Mouse (Mus musculus): ENCODE results near the gene Pamr1. TPM values are rescaled to one million over a fixed set of nuclear protein-coding genes. Genes with fewer than 3 reads are reported as not detected.

Gene Pamr1
- 0.79 and 0.86 TPM in 2 replicates for polyA plus RNA-seq (2015; fragmentation: Nextera tagmentation; extraction: Ambion mirVana)

GRCm38 (mm10) chr2:102549611-102550266 lies at the start of gene Pamr1:
Gene Pamr1, plus strand, starts transcription at chr2:102550012.
- H3K4me2 ChIP-seq, result peak within 1 kb of the TSS; percentile 81
- WGBS, result 3% methylated on average over 26 of the region's 26 CpGs
- H3K4me1 ChIP-seq, result peaks cover 11% of the 10 kb centered on the region
- H3K4me3 ChIP-seq, result peak within 1 kb of the TSS; percentile 43
- no peaks in the 10 kb centered on the region for H3K36me3 ChIP-seq (ENCODE audit: poor library complexity, severe bottlenecking)
- no peaks in the 10 kb centered on the region for H3K9me3 ChIP-seq (replicated peaks)
- H3K27me3 ChIP-seq, result peaks cover 20% of the 10 kb centered on the region
- peak within 1 kb of the TSS; percentile 65 for H3K9ac ChIP-seq
- peak; percentile 58 for ATAC-seq
- no peak within 1 kb of the TSS for H3K27ac ChIP-seq

- no peaks in the 10 kb centered on the region for H3K27me3 ChIP-seq
- no peak for ATAC-seq
Measured at GRCm38 (mm10) chr2:102507633-102508032, 42.2 kb upstream of the Pamr1 start.

GRCm38 (mm10) chr2:102508154-102508553 lies 41.7 kb upstream of the Pamr1 start:
- no peak overlapping the region for H3K27ac ChIP-seq
- H3K9ac ChIP-seq, result no peak overlapping the region
- H3K36me3 ChIP-seq (ENCODE audit: poor library complexity, severe bottlenecking), result no peaks in the 10 kb centered on the region
- WGBS, result 50% methylated on average over 1 of the region's 1 CpGs
- H3K4me2 ChIP-seq, result no peak overlapping the region
- H3K27me3 ChIP-seq, result no peaks in the 10 kb centered on the region
- H3K4me3 ChIP-seq, result no peak overlapping the region
- no peak for ATAC-seq
- peaks cover 1% of the 10 kb centered on the region; the same call in 1 of the 2 replicates for H3K9me3 ChIP-seq (replicated peaks)
- H3K4me1 ChIP-seq, result no peaks in the 10 kb centered on the region

More at GRCm38 (mm10) chr2:102507633-102508032, 42.2 kb upstream of the Pamr1 start:
- Histone ChIP-seq H3K27ac (no peak overlapping the region), H3K36me3 (ENCODE audit: poor library complexity, severe bottlenecking) (no peaks in the 10 kb centered on the region), H3K9ac (no peak overlapping the region), H3K4me1 (no peaks in the 10 kb centered on the region), H3K9me3 (replicated peaks) (no peaks in the 10 kb centered on the region), H3K4me2 (no peak overlapping the region), H3K4me3 (no peak overlapping the region)
- 52% methylated on average over 4 of the region's 4 CpGs for WGBS

GRCm38 (mm10) chr2:102519956-102520355 lies 29.9 kb upstream of the Pamr1 start:
- Histone ChIP-seq H3K4me1 (no peaks in the 10 kb centered on the region), H3K36me3 (ENCODE audit: poor library complexity, severe bottlenecking) (no peaks in the 10 kb centered on the region), H3K4me3 (no peak overlapping the region), H3K4me2 (no peak overlapping the region), H3K9ac (no peak overlapping the region), H3K27me3 (no peaks in the 10 kb centered on the region), H3K27ac (no peak overlapping the region), H3K9me3 (replicated peaks) (no peaks in the 10 kb centered on the region)
- ATAC-seq, result no peak

- no peak overlapping the region for H3K27ac ChIP-seq
- no peak for ATAC-seq
Measured at GRCm38 (mm10) chr2:102527563-102527962, 22.2 kb upstream of the Pamr1 start.

GRCm38 (mm10) chr2:102533437-102533836 lies 16.4 kb upstream of the Pamr1 start:
- Histone ChIP-seq H3K9ac (no peak overlapping the region), H3K4me3 (no peak overlapping the region), H3K9me3 (replicated peaks) (no peaks in the 10 kb centered on the region), H3K4me1 (no peaks in the 10 kb centered on the region), H3K36me3 (ENCODE audit: poor library complexity, severe bottlenecking) (no peaks in the 10 kb centered on the region), H3K27me3 (no peaks in the 10 kb centered on the region), H3K4me2 (no peak overlapping the region), H3K27ac (no peak overlapping the region)
- no peak for ATAC-seq
- 74% methylated on average over 4 of the region's 4 CpGs for WGBS

More at GRCm38 (mm10) chr2:102527563-102527962, 22.2 kb upstream of the Pamr1 start:
- no peak overlapping the region for H3K4me2 ChIP-seq
- 93% methylated on average over 4 of the region's 4 CpGs for WGBS
- H3K27me3 ChIP-seq, result no peaks in the 10 kb centered on the region
- H3K4me1 ChIP-seq, result no peaks in the 10 kb centered on the region
- H3K9ac ChIP-seq, result no peak overlapping the region
- no peaks in the 10 kb centered on the region for H3K36me3 ChIP-seq (ENCODE audit: poor library complexity, severe bottlenecking)
- no peak overlapping the region for H3K4me3 ChIP-seq
- H3K9me3 ChIP-seq (replicated peaks), result no peaks in the 10 kb centered on the region

GRCm38 (mm10) chr2:102536766-102537165 lies 13.0 kb upstream of the Pamr1 start:
- 70% methylated on average over 3 of the region's 3 CpGs for WGBS
- H3K27me3 ChIP-seq, result no peaks in the 10 kb centered on the region
- no peak overlapping the region for H3K4me3 ChIP-seq
- no peaks in the 10 kb centered on the region for H3K4me1 ChIP-seq
- H3K9ac ChIP-seq, result no peak overlapping the region
- no peak overlapping the region for H3K4me2 ChIP-seq
- ATAC-seq, result no peak
- no peaks in the 10 kb centered on the region for H3K36me3 ChIP-seq (ENCODE audit: poor library complexity, severe bottlenecking)
- H3K9me3 ChIP-seq (replicated peaks), result no peaks in the 10 kb centered on the region
- no peak overlapping the region for H3K27ac ChIP-seq

- no peak for ATAC-seq
- Histone ChIP-seq H3K4me1 (no peaks in the 10 kb centered on the region; the same call in 1 of the 2 replicates), H3K36me3 (ENCODE audit: poor library complexity, severe bottlenecking) (no peaks in the 10 kb centered on the region), H3K27ac (no peak overlapping the region), H3K4me2 (no peak overlapping the region), H3K9me3 (replicated peaks) (no peaks in the 10 kb centered on the region), H3K9ac (no peak overlapping the region), H3K27me3 (no peaks in the 10 kb centered on the region), H3K4me3 (no peak overlapping the region)
- WGBS, result 62% methylated on average over 11 of the region's 11 CpGs
Measured at GRCm38 (mm10) chr2:102540438-102541230, 9.2 kb upstream of the Pamr1 start.

- WGBS, result 21% methylated on average over 4 of the region's 4 CpGs
- Histone ChIP-seq H3K27me3 (no peaks in the 10 kb centered on the region), H3K36me3 (ENCODE audit: poor library complexity, severe bottlenecking) (no peaks in the 10 kb centered on the region), H3K4me2 (no peak overlapping the region), H3K27ac (no peak overlapping the region), H3K9ac (no peak overlapping the region), H3K4me1 (no peaks in the 10 kb centered on the region; the same call in 1 of the 2 replicates), H3K4me3 (no peak overlapping the region), H3K9me3 (replicated peaks) (no peaks in the 10 kb centered on the region)
- ATAC-seq, result no peak
Measured at GRCm38 (mm10) chr2:102541404-102542125, 8.2 kb upstream of the Pamr1 start.

- 32% methylated on average over 6 of the region's 6 CpGs for WGBS
- no peaks in the 10 kb centered on the region for H3K36me3 ChIP-seq (ENCODE audit: poor library complexity, severe bottlenecking)
- H3K9ac ChIP-seq, result no peak overlapping the region
- peaks cover 3% of the 10 kb centered on the region; the same call in 1 of the 2 replicates for H3K27me3 ChIP-seq
- no peaks in the 10 kb centered on the region for H3K9me3 ChIP-seq (replicated peaks)
- no peak overlapping the region for H3K27ac ChIP-seq
- ATAC-seq, result no peak
- no peak overlapping the region for H3K4me2 ChIP-seq
- no peaks in the 10 kb centered on the region; the same call in 1 of the 2 replicates for H3K4me1 ChIP-seq
- no peak overlapping the region for H3K4me3 ChIP-seq
Measured at GRCm38 (mm10) chr2:102543961-102544719, 5.7 kb upstream of the Pamr1 start.

GRCm38 (mm10) chr2:102550910-102551582 lies 1.2 kb downstream of the Pamr1 start:
- H3K9ac ChIP-seq, result no peak overlapping the region
- H3K9me3 ChIP-seq (replicated peaks), result no peaks in the 10 kb centered on the region
- ATAC-seq, result no peak
- WGBS, result 66% methylated on average over 6 of the region's 6 CpGs
- H3K27ac ChIP-seq, result no peak overlapping the region
- H3K27me3 ChIP-seq, result peaks cover 20% of the 10 kb centered on the region
- H3K4me3 ChIP-seq, result no peak overlapping the region
- H3K36me3 ChIP-seq (ENCODE audit: poor library complexity, severe bottlenecking), result no peaks in the 10 kb centered on the region
- peak overlapping the region; percentile 81 for H3K4me2 ChIP-seq
- H3K4me1 ChIP-seq, result peaks cover 11% of the 10 kb centered on the region

All from forebrain, embryonic 13.5 days (tissue).